ENCODE assay signal across 35 mouse cellular contexts in genomic region chr4:63906050-63906449, GRCm38 (mm10). TPM values are rescaled to one million over a fixed set of nuclear protein-coding genes. Genes with fewer than 3 reads are reported as not detected.
"Had no signal": no experiment of that assay in that cellular context is flagged by ENCODE, and none has a peak within 500 bp of the region (broad histone marks: within the 10 kb centered on the region; RNA-seq: fewer than 3 reads in every experiment).

No protein-coding gene starts in this region.

- H3K9ac ChIP-seq: heart, embryonic 13.5 days; heart, embryonic 15.5 days; hindbrain, embryonic 13.5 days; hindbrain, embryonic 15.5 days; kidney, embryonic 15.5 days; limb, embryonic 12.5 days; liver, embryonic 14.5 days had no signal

- DNase-seq: gastrocnemius, postnatal 14 days; gastrocnemius, postnatal 36 days; heart, adult 2 months; heart, postnatal 14 days; heart, postnatal 36 days; kidney, adult 11 months; kidney, adult 2 months; kidney, adult 9 months; kidney, postnatal 14 days; kidney, postnatal 36 days; liver had no signal

- H3K4me1 ChIP-seq: heart, embryonic 13.5 days; heart, embryonic 15.5 days; hindbrain, embryonic 13.5 days; hindbrain, embryonic 15.5 days; kidney, embryonic 15.5 days; limb, embryonic 10.5 days; limb, embryonic 12.5 days had no signal

- H3K36me3 ChIP-seq: heart, embryonic 13.5 days; heart, embryonic 15.5 days; hindbrain, embryonic 13.5 days; hindbrain, embryonic 15.5 days; kidney, embryonic 15.5 days; limb, embryonic 10.5 days; limb, embryonic 12.5 days had no signal

- H3K27ac ChIP-seq: heart, adult 2 months; heart, embryonic 13.5 days; heart, embryonic 15.5 days; hindbrain, embryonic 13.5 days; hindbrain, embryonic 15.5 days; hindbrain, postnatal 0 days; kidney, embryonic 15.5 days; kidney, postnatal 0 days; layer of hippocampus, adult 2 months; left cerebral cortex, adult 2 months; limb, embryonic 10.5 days; limb, embryonic 12.5 days; liver, embryonic 14.5 days had no signal

- H3K27me3 ChIP-seq: hindbrain, embryonic 13.5 days; hindbrain, embryonic 15.5 days; kidney, embryonic 15.5 days; limb, embryonic 12.5 days had no signal

- ATAC-seq: hindbrain, postnatal 0 days; intestine, embryonic 16.5 days had no signal

- H3K4me2 ChIP-seq: heart, embryonic 11.5 days; heart, embryonic 13.5 days; heart, embryonic 15.5 days; hindbrain, embryonic 13.5 days; hindbrain, embryonic 15.5 days; kidney, embryonic 15.5 days; limb, embryonic 12.5 days; liver, embryonic 11.5 days had no signal

- H3K4me3 ChIP-seq: heart, adult 2 months; heart, embryonic 13.5 days; heart, embryonic 15.5 days; hindbrain, embryonic 13.5 days; hindbrain, embryonic 15.5 days; kidney, embryonic 15.5 days; layer of hippocampus, adult 2 months; left cerebral cortex, adult 2 months; limb, embryonic 10.5 days; limb, embryonic 12.5 days had no signal

- H3K9me3 ChIP-seq: heart, embryonic 13.5 days; heart, embryonic 15.5 days; hindbrain, embryonic 13.5 days; hindbrain, embryonic 15.5 days; kidney, embryonic 15.5 days; limb, embryonic 10.5 days; limb, embryonic 12.5 days had no signal

RNA-seq across cellular contexts. Expression of gene Tnfsf8, which starts 44.9 kb away (rescaled TPM):
- total RNA-seq: gastrocnemius, adult 18-20 months; gastrocnemius, adult 8-10 months; gastrocnemius, postnatal 14 days; gastrocnemius, postnatal 36 days; heart, adult 2 months; heart, postnatal 14 days; heart, postnatal 36 days; hindbrain, postnatal 0 days; layer of hippocampus, adult 2 months; layer of hippocampus, postnatal 10 days; layer of hippocampus, postnatal 25 days; left cerebral cortex, adult 2 months; left cerebral cortex, postnatal 14 days; left cerebral cortex, postnatal 36 days had no signal
- polyA plus RNA-seq: heart, embryonic 11.5 days; heart, embryonic 13.5 days; heart, postnatal 0 days; hindbrain, embryonic 11.5 days; hindbrain, embryonic 15.5 days; kidney, embryonic 15.5 days; kidney, postnatal 0 days; limb, embryonic 10.5 days; liver, embryonic 11.5 days; liver, embryonic 16.5 days had no signal
